Mouse (Mus musculus): ENCODE results near the gene Ptprk.

GRCm38 (mm10) chr10:28566378-28566777 lies 491.8 kb downstream of the Ptprk start:
- TF ChIP-seq USF1 (IDR thresholded peaks at IDR 0.05; ENCODE audit: low read depth) (no peak), CEBPB (IDR thresholded peaks at IDR 0.05; ENCODE audit: insufficient read depth, poor library complexity, severe bottlenecking) (no peak), REST (IDR thresholded peaks at IDR 0.05; ENCODE audit: insufficient read depth, insufficient read length) (no peak), POLR2A (IDR thresholded peaks at IDR 0.05; ENCODE audit: insufficient read length, low read depth) (no peak)

All from myocyte (in vitro differentiated cells).